Comparison of ENCODE assay signal across 26 mouse cellular contexts in genomic region chr5:99758859-99759258, GRCm38 (mm10). TPM values are rescaled to one million over a fixed set of nuclear protein-coding genes. Genes with fewer than 3 reads are reported as not detected.
DNase-seq lines count a peak whose midpoint lies in the region; ATAC-seq and TF ChIP-seq lines count a peak whose summit lies in the region.
"Had no signal": no experiment of that assay in that cellular context is flagged by ENCODE, and none has a peak within 500 bp of the region (broad histone marks: within the 10 kb centered on the region; RNA-seq: fewer than 3 reads in every experiment).

No protein-coding gene starts in this region.

- ATAC-seq in midbrain, embryonic 13.5 days = peak; percentile 90
- ATAC-seq in midbrain, embryonic 11.5 days (ENCODE audit: low FRiP score) = no peak
- ATAC-seq in forebrain, embryonic 11.5 days (replicated peaks; ENCODE audit: low FRiP score) = peak; percentile 95
- ATAC-seq in forebrain, embryonic 16.5 days = peak; percentile 55; the same call in 1 of the 2 replicates
- ATAC-seq: inflammation-experienced regulatory T-cells, adult 6 months had no signal

- H3K27me3 ChIP-seq in heart, adult 2 months (ENCODE audit: control insufficient read depth, insufficient read depth, low read length) = no peaks in the 10 kb centered on the region
- no peaks in the 10 kb centered on the region for H3K27me3 ChIP-seq in midbrain, embryonic 13.5 days
- H3K27me3 ChIP-seq in midbrain, embryonic 11.5 days (ENCODE audit: control insufficient read depth, insufficient read depth, low read length) = no peaks in the 10 kb centered on the region
- no peaks in the 10 kb centered on the region for H3K27me3 ChIP-seq in forebrain, embryonic 11.5 days (ENCODE audit: control insufficient read depth, insufficient read depth, low read length)
- no peaks in the 10 kb centered on the region for H3K27me3 ChIP-seq in forebrain, embryonic 16.5 days (replicated peaks; ENCODE audit: control insufficient read depth, insufficient read depth, low read length)
- H3K27me3 ChIP-seq: embryonic facial prominence, embryonic 12.5 days; kidney, embryonic 15.5 days; limb, embryonic 12.5 days; liver, embryonic 15.5 days; stomach, embryonic 15.5 days had no signal

- TF ChIP-seq EP300 in heart, adult 2 months (IDR thresholded peaks at IDR 0.05; ENCODE audit: insufficient read depth, low read depth, low read length) = no peak

- H3K36me3 ChIP-seq in heart, adult 2 months (ENCODE audit: control insufficient read depth, insufficient read depth, low read length) = no peaks in the 10 kb centered on the region
- no peaks in the 10 kb centered on the region for H3K36me3 ChIP-seq in midbrain, embryonic 13.5 days
- H3K36me3 ChIP-seq in midbrain, embryonic 11.5 days (ENCODE audit: control insufficient read depth, insufficient read depth, low read length) = no peaks in the 10 kb centered on the region
- H3K36me3 ChIP-seq in forebrain, embryonic 11.5 days (ENCODE audit: control insufficient read depth, insufficient read depth, low read length) = no peaks in the 10 kb centered on the region
- no peaks in the 10 kb centered on the region for H3K36me3 ChIP-seq in forebrain, embryonic 16.5 days (ENCODE audit: control insufficient read depth, insufficient read depth)
- H3K36me3 ChIP-seq: embryonic facial prominence, embryonic 12.5 days; G1E; kidney, embryonic 15.5 days; limb, embryonic 12.5 days; liver, embryonic 15.5 days; stomach, embryonic 15.5 days had no signal

- peaks cover 4% of the 10 kb centered on the region; the same call in 1 of the 2 replicates for H3K9me3 ChIP-seq in midbrain, embryonic 13.5 days
- H3K9me3 ChIP-seq in midbrain, embryonic 11.5 days (ENCODE audit: control insufficient read depth, low read length) = no peaks in the 10 kb centered on the region
- H3K9me3 ChIP-seq in forebrain, embryonic 11.5 days (ENCODE audit: control insufficient read depth, low read length) = no peaks in the 10 kb centered on the region
- no peaks in the 10 kb centered on the region for H3K9me3 ChIP-seq in forebrain, embryonic 16.5 days (ENCODE audit: control insufficient read depth, low read length)
- H3K9me3 ChIP-seq: kidney, embryonic 15.5 days; limb, embryonic 12.5 days; liver, embryonic 15.5 days; stomach, embryonic 15.5 days had no signal

- DNase-seq in heart, adult 11 months = peak; percentile 23
- DNase-seq in heart, adult 2 months = no peak
- DNase-seq in midbrain, embryonic 11.5 days (ENCODE audit: low spot score, missing footprints) = no peak
- peak; percentile 81 for DNase-seq in forebrain, embryonic 11.5 days (ENCODE audit: low spot score)
- DNase-seq in yolk sac, embryonic 10.5 days (ENCODE audit: low spot score) = no peak
- DNase-seq in heart, adult 9 months (ENCODE audit: low spot score in 2 of 2) = no peak
- DNase-seq: adrenal gland, adult 8-10 months; cerebellum, adult 9-10 months; embryo, embryonic 11 days; heart, postnatal 4 days; kidney, adult 18-20 months; kidney, postnatal 25 days; lung, embryonic 14.5 days; lung, postnatal 14 days; right cerebral cortex, postnatal 25 days had no signal

- H3K4me1 ChIP-seq in heart, adult 2 months (ENCODE audit: control insufficient read depth, insufficient read depth, low read length) = no peaks in the 10 kb centered on the region
- peaks cover 17% of the 10 kb centered on the region for H3K4me1 ChIP-seq in midbrain, embryonic 13.5 days (replicated peaks)
- H3K4me1 ChIP-seq in midbrain, embryonic 11.5 days (ENCODE audit: control insufficient read depth, insufficient read depth, low read length) = no peaks in the 10 kb centered on the region; the same call in 1 of the 2 replicates
- H3K4me1 ChIP-seq in forebrain, embryonic 11.5 days (replicated peaks; ENCODE audit: control insufficient read depth, insufficient read depth, low read length) = peaks cover 2% of the 10 kb centered on the region; the same call in 1 of the 2 replicates
- 0 out of 2 replicates have a peak, but pooled peaks cover 3% of the 10 kb centered on the region for H3K4me1 ChIP-seq in forebrain, embryonic 16.5 days (replicated peaks; ENCODE audit: control insufficient read depth, insufficient read depth, low read length)
- H3K4me1 ChIP-seq: embryonic facial prominence, embryonic 12.5 days; kidney, embryonic 15.5 days; liver, embryonic 15.5 days; stomach, embryonic 15.5 days had no signal

- H3K4me2 ChIP-seq in midbrain, embryonic 13.5 days (replicated peaks) = no peak overlapping the region
- no peak overlapping the region for H3K4me2 ChIP-seq in midbrain, embryonic 11.5 days
- no peak overlapping the region for H3K4me2 ChIP-seq in forebrain, embryonic 11.5 days (ENCODE audit: low read depth, low read length, severe bottlenecking)
- no peak overlapping the region for H3K4me2 ChIP-seq in forebrain, embryonic 16.5 days (ENCODE audit: low read length)
- H3K4me2 ChIP-seq: embryonic facial prominence, embryonic 12.5 days; heart, embryonic 11.5 days; kidney, embryonic 15.5 days; limb, embryonic 12.5 days; liver, embryonic 15.5 days; lung, embryonic 14.5 days; stomach, embryonic 15.5 days had no signal

- H3K27ac ChIP-seq in heart, adult 2 months = no peak overlapping the region
- 0 out of 2 replicates have a peak overlapping the region, but pooled peaks have one; percentile 0 for H3K27ac ChIP-seq in midbrain, embryonic 13.5 days
- no peak overlapping the region for H3K27ac ChIP-seq in midbrain, embryonic 11.5 days (ENCODE audit: low read depth, low read length)
- peak overlapping the region; percentile 25 for H3K27ac ChIP-seq in forebrain, embryonic 11.5 days (ENCODE audit: low read depth, low read length)
- H3K27ac ChIP-seq in forebrain, embryonic 16.5 days (ENCODE audit: low read length) = no peak overlapping the region
- H3K27ac ChIP-seq: embryonic facial prominence, embryonic 12.5 days; kidney, embryonic 15.5 days; left cerebral cortex, adult 2 months; limb, embryonic 12.5 days; liver, embryonic 15.5 days; stomach, embryonic 15.5 days had no signal

- intact Hi-C loops in heart, adult 2 months (cut with DNase I) = no loop called here

- no peaks in the 10 kb centered on the region for H3K79me2 ChIP-seq in heart, adult 2 months (replicated peaks; ENCODE audit: control insufficient read depth, insufficient read depth, low read length)

- no peak overlapping the region for H3K4me3 ChIP-seq in heart, adult 2 months
- H3K4me3 ChIP-seq in midbrain, embryonic 13.5 days (replicated peaks) = no peak overlapping the region
- H3K4me3 ChIP-seq in midbrain, embryonic 11.5 days (ENCODE audit: low read depth, low read length) = no peak overlapping the region
- no peak overlapping the region for H3K4me3 ChIP-seq in forebrain, embryonic 11.5 days (ENCODE audit: low read depth, low read length)
- H3K4me3 ChIP-seq in forebrain, embryonic 16.5 days (replicated peaks; ENCODE audit: low read length) = no peak overlapping the region
- H3K4me3 ChIP-seq: embryonic facial prominence, embryonic 12.5 days; kidney, embryonic 15.5 days; left cerebral cortex, adult 2 months; limb, embryonic 12.5 days; liver, embryonic 15.5 days; stomach, embryonic 15.5 days had no signal

- no peak for TF ChIP-seq POLR2A in heart, adult 2 months (IDR thresholded peaks at IDR 0.05; ENCODE audit: insufficient read depth, low read depth, low read length)

- 76% methylated on average over 5 of the region's 5 CpGs for WGBS in heart, adult 2 months
- 24% methylated on average over 5 of the region's 5 CpGs for WGBS in midbrain, embryonic 13.5 days
- WGBS in midbrain, embryonic 11.5 days = 39% methylated on average over 5 of the region's 5 CpGs
- WGBS in forebrain, embryonic 11.5 days = 24% methylated on average over 5 of the region's 5 CpGs
- 11% methylated on average over 5 of the region's 5 CpGs for WGBS in forebrain, embryonic 16.5 days

- H3K9ac ChIP-seq in heart, adult 2 months (ENCODE audit: low read depth, low read length) = no peak overlapping the region
- no peak overlapping the region for H3K9ac ChIP-seq in midbrain, embryonic 13.5 days (replicated peaks)
- no peak overlapping the region for H3K9ac ChIP-seq in midbrain, embryonic 11.5 days (ENCODE audit: low read length)
- H3K9ac ChIP-seq in forebrain, embryonic 11.5 days (ENCODE audit: low read length) = no peak overlapping the region
- no peak overlapping the region for H3K9ac ChIP-seq in forebrain, embryonic 16.5 days (replicated peaks; ENCODE audit: low read depth, low read length)
- H3K9ac ChIP-seq: embryonic facial prominence, embryonic 12.5 days; kidney, embryonic 15.5 days; limb, embryonic 12.5 days; liver, embryonic 15.5 days; lung, embryonic 14.5 days; stomach, embryonic 15.5 days had no signal

- no peak for TF ChIP-seq CTCF in heart, adult 2 months (IDR thresholded peaks at IDR 0.05)

RNA-seq across cellular contexts. Expression of gene Rasgef1b, which starts 30.0 kb away (rescaled TPM):
- total RNA-seq in heart, adult 2 months (2021) = 10 to 100 TPM in 1 of 2 experiments, 1 to 10 TPM in 1; 9.3 to 17.7 TPM
- polyA plus RNA-seq in heart, adult 2 months (2012; rRNA removed) = 4.3 and 5.7 TPM in 2 replicates
- polyA plus RNA-seq in midbrain, embryonic 13.5 days (2015; fragmentation: Nextera tagmentation; extraction: Ambion mirVana) = 61.3 and 69.2 TPM in 2 replicates
- polyA plus RNA-seq in midbrain, embryonic 11.5 days (2014; fragmentation: Nextera tagmentation; extraction: Ambion mirVana) = 28.6 and 29.7 TPM in 2 replicates
- polyA plus RNA-seq in forebrain, embryonic 11.5 days (2014; fragmentation: Nextera tagmentation; extraction: Ambion mirVana) = 21.5 and 25.5 TPM in 2 replicates
- polyA plus RNA-seq in forebrain, embryonic 16.5 days (2015; fragmentation: Nextera tagmentation; extraction: Ambion mirVana) = 107 and 121 TPM in 2 replicates
- polyA plus RNA-seq: G1E had no signal

Comparison
In these comparisons a context has a peak if more than half of its experiments do, and no peak if none do; other contexts are left out.
1. DNase-seq: peak in heart, adult 11 months (single experiment) and forebrain, embryonic 11.5 days (single experiment); none in heart, adult 2 months (0 of 2), midbrain, embryonic 11.5 days (single experiment), yolk sac, embryonic 10.5 days (single experiment) and heart, adult 9 months (0 of 2).
2. H3K27ac ChIP-seq: peak in midbrain, embryonic 13.5 days (single experiment) and forebrain, embryonic 11.5 days (single experiment); none in heart, adult 2 months (single experiment), midbrain, embryonic 11.5 days (single experiment) and forebrain, embryonic 16.5 days (single experiment).